Mouse (Mus musculus) urinary bladder, postnatal 25 days (tissue): ENCODE measurements around the gene Alkbh2.

Source experiments
- DNase-seq: peaks from one replicate; pipeline ENCODE4 v3.0.0; 2022; ENCODE audit warnings: low spot score

The Alkbh2 gene

GRCm38 (mm10) chr5:114100390-114101099, 27.5 kb downstream of the Alkbh2 start:
- DNase-seq: peak; percentile 7

- DNase-seq: peak; percentile 88
Observed at GRCm38 (mm10) chr5:114099709-114100389, 28.2 kb downstream of the Alkbh2 start.

DNA sequence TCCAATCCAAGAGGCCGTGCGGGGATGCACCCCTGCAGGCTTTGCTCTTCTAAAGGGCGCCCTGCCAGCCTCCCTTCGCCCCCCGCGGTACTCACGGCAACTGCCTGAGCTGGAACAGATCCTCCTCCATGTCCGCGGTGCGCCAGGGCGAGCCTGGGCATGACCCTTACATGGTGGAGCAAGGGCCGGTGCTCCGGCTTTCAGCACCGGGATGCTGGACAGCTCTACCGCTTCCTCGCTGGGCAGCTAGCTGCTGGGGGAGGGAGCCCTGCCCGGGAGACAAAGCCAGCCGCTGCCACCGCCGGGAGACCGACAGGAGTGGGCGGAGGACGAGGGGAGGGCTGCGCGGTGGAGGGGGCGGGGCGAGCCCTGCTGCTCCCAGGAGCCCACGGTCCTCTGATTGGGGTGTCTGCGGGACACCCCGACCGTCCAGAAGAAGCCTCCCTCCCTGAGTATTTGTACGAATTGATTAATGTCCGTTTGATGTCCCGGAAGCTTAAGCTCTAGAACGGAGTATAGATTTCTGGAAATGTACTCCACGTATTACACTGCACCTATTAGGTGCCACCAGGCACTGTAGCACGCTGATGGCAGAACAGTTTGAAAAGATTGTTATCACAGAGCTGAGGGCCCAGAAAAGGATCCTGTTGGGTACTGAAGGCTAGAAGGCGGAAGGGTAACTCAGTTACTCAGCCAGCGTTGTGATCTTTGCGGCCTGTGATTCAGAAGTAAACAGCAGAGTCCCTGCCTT, 36.8 kb downstream of the Alkbh2 start, which contains the start of gene Svop:
Gene Svop, minus strand, starts transcription at position 514 of the 751 bp plus-strand sequence.
- DNase-seq: peak; percentile 66

DNA sequence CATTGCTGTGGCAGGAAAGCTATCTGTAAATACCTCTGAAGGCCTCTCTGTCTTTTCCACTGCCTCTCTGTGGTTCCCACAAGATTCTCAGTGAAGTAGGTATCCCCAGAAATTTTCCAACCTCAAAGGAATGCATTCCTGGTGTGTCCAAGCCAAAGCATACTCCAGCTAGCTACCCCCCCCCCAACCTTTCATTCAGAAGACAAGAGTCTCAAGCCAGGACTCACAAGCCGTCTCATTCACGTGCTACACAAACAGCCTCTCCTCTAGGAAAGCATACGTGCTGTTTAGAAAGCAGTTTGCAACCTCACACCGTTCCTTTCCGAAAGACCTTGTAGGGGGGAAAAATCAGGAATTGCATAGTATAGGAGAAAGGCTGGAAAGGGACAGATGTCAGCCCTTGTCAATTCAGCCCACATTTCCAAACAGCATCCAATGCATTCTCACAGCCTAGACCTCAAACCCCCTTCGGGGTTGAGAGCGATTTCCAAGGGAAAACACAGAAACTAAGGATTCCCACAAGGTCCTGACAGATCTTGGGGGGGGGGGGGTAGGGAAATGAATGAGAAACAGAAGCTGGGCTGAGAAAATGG, 37.5 kb downstream of the Alkbh2 start:
- no peak for DNase-seq

GRCm38 (mm10) chr5:114087875-114088480, 40.0 kb downstream of the Alkbh2 start:
- DNase-seq: no peak

DNA sequence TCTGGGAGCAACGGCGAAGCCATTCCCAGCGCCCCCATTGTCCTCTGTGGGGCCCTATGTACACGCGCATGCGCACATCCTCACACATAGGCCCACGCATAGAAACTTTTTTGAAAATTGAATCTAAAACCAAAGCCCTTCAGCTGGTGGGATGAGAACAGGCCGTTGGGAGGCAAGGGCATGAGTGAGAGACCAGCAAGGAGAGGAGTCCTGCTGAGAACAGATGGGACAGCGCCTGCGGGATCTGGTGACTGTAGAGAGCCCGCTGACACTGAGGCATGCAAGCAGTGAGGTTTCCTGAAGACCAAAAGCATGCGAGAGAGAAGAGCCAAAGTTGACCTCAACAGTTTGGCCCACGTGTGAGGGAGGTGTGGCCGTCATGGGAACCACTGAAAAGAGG, 42.5 kb downstream of the Alkbh2 start:
- DNase-seq: no peak

DNA sequence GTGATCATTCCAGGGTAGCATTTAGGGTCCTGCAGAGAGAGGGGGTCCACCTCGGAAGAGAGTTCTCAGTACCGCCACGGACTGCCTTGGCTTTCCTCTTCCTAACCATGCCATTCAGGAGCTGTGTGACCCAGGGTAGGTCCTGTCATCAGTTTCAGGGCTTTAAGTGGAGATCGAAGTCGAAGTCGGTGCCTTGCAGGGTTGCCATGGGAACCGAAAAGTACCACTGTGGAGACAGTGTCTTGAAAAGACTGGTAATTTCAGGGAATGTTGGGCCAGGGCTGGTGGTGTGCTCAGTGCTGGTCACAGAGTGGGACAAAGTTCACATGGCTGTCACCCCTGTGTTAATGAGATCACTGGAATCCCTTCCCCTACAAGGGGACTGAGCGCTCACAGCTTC, 51.0 kb downstream of the Alkbh2 start:
- DNase-seq: no peak
